Comparison of ENCODE assay signal across 8 mouse cellular contexts in genomic region chr5:112607867-112608516, GRCm38 (mm10). TPM values are rescaled to one million over a fixed set of nuclear protein-coding genes. Genes with fewer than 3 reads are reported as not detected.
DNase-seq lines count a peak whose midpoint lies in the region; TF ChIP-seq lines count a peak whose summit lies in the region.

No protein-coding gene starts in this region.

- intact Hi-C loops in left cerebral cortex, postnatal 14 days (cut with DNase I): no loop called here

- no peaks in the 10 kb centered on the region for H3K36me3 ChIP-seq in thymus, adult 2 months (ENCODE audit: control insufficient read depth, insufficient read depth, low read length)

- TF ChIP-seq CTCF in thymus, adult 2 months (IDR thresholded peaks at IDR 0.05; ENCODE audit: borderline replicate concordance, control insufficient read depth, extremely low read depth, insufficient read depth, low read length, poor library complexity): no peak

- H3K27me3 ChIP-seq in thymus, adult 2 months (ENCODE audit: control insufficient read depth, insufficient read depth, low read length): no peaks in the 10 kb centered on the region

- no peak overlapping the region; the same call in 1 of the 2 replicates for H3K27ac ChIP-seq in thymus, adult 2 months (ENCODE audit: control insufficient read depth, insufficient read depth, low read length)

- no peak overlapping the region for H3K4me3 ChIP-seq in thymus, adult 2 months (ENCODE audit: control insufficient read depth, insufficient read depth, low read length)

- no peak for TF ChIP-seq POLR2A in thymus, adult 2 months (IDR thresholded peaks at IDR 0.05; ENCODE audit: control insufficient read depth, extremely low read depth, insufficient read depth, low read length, poor library complexity)

- 68% methylated on average over 9 of the region's 9 CpGs for WGBS in thymus, adult 2 months

- no peaks in the 10 kb centered on the region for H3K4me1 ChIP-seq in thymus, adult 2 months (replicated peaks; ENCODE audit: control insufficient read depth, insufficient read depth, low read length)

- DNase-seq in gastrocnemius, adult 18-20 months (ENCODE audit: low spot score): peak; percentile 15
- no peak for DNase-seq in gastrocnemius, postnatal 25 days
- peak; percentile 66 for DNase-seq in Muller cell, postnatal 12 days (ENCODE audit: inconsistent ontology term)
- DNase-seq in fat pad, adult 2 months (ENCODE audit: extremely low read depth, low read depth, low spot score): peak; percentile 61
- DNase-seq in lung, postnatal 25 days (ENCODE audit: low spot score): peak; percentile 26
- no peak for DNase-seq in left cerebral cortex, postnatal 14 days (ENCODE audit: low spot score in 2 of 2)
- no peak for DNase-seq in frontal cortex, postnatal 10 days (ENCODE audit: low spot score in 2 of 2)
- DNase-seq in thymus, adult 2 months: no peak

RNA-seq across cellular contexts. Expression of gene Sez6l, which starts 31.0 kb away (rescaled TPM):
- under 1 TPM in 1 of 2 experiments, not detected in 1; 0.02 TPM for total RNA-seq in gastrocnemius, adult 18-20 months (2021)
- total RNA-seq in gastrocnemius, postnatal 25 days (2021): not detected
- total RNA-seq in left cerebral cortex, postnatal 14 days (2021): 100 to 1,000 TPM; 158 to 164 TPM
- 1.5 and 1.8 TPM in 2 replicates for polyA plus RNA-seq in thymus, adult 2 months (2012; rRNA removed)

Comparison
In these comparisons a context has a peak if more than half of its experiments do, and no peak if none do; other contexts are left out.
1. DNase-seq: peak in gastrocnemius, adult 18-20 months (single experiment), Muller cell, postnatal 12 days (single experiment), fat pad, adult 2 months (single experiment) and lung, postnatal 25 days (single experiment); none in gastrocnemius, postnatal 25 days (single experiment), left cerebral cortex, postnatal 14 days (0 of 2), frontal cortex, postnatal 10 days (0 of 2) and thymus, adult 2 months (single experiment).
2. RNA of gene Sez6l, which starts 31.0 kb away (total RNA-seq): 158 to 164 TPM in left cerebral cortex, postnatal 14 days; not detected in gastrocnemius, postnatal 25 days and 0.02 TPM in gastrocnemius, adult 18-20 months; every median in the first group is over 100 times any median in the second.